Mouse (Mus musculus): ENCODE measurements around the gene Atf1.
"Not testable (repeated sequence)": the region's sequence is repeated elsewhere in the genome, so short reads cannot be mapped to it uniquely, and the experiment has no call there.

Gene Atf1

DNA sequence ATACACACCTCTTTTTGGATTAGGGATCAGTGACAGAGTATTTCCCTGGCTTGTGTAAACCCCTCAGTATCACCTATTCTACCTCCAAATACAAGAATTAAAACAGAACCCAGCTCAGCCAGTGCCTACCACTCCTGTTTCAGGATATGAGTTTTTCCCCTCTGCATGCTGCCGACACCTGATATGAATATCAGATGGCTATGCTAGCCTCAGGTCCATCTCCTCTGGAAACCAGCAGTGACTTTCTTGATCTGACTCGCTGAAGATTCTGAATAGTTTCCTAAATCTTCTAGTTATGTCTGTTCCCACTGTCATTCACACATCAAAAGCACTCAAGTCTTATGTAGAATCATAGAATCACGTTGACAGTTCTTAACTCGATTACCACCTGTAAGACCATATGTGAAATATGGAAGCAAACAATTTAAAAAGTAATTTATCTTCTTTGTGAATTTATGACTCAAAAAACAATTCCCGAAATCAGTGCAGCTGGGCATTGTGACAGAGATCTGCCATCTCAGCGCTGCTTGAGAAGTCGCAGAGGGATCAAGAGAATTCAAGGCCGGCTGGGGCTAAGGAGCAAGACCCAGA is 75.9 kb downstream of the Atf1 start:
- in situ Hi-C loops (cut with MboI, MseI), result no loop called here

DNA sequence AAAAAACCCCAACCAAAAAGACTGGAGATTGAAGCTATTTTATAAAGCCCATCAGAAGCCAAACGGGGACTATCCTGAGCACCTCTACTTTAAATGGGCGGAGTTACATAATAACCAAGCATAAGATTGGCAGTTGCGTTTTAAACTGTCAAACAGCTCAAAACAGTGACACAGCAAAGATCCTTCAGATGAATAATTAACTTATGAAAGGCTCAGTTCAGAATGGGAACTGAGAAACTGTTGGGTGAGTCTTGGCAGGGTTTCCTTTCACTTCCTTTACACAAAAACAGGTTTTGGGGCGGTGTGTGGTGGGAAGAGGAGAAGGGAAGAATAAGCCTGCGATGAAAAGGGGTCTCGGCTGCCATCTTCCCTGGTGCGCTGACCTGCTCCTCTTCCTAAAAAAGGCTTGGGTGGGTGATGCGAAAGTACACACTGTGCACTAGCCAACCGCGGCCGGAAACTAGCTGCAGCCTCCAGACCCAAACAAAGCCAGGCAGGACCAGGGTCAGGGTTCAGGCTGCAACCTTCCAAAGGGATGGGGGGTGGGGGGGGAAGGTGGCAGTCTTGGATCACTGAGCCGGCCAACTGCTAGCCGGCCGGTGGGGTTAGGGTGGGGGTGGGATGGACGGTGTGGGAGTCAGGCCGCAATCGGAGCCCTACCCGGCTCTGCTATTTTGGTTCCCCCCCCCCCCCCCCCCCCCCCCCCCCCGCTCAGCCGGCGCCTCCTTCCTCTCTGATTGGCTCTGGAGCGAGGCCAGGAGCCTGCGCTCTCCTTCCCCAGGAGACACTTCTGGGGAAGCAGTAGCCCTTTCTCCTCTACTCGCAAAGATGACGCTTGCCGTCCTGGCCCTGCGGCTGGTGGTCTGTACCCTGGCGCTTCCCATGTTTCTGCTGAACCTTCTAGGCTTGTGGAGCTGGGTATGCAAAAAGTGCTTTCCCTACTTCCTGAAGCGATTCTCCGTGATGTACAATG is 76.7 kb downstream of the Atf1 start, which contains the start of gene Mettl7a1:
Gene Mettl7a1, plus strand, starts transcription at position 122 of the 973 bp plus-strand sequence.
- in situ Hi-C loops (cut with MboI, MseI), result no loop called here

DNA sequence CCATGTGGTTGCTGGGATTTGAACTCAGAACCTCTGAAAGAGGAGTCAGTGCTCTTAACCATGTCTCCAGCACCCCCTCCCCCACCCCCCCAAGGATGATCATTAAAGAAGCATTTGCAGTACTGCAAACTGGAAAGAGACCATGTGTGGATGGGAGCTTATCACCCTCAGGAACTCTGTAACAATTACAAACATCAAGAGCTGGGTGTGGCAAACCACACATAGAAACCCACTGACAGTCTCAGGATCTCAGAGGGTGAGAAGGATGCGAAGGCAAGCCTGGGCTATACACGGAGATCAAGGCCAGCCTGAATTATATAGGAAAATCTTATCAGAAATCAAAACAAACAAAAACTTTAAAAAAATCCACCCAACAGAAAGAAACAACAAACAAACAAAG is 78.6 kb downstream of the Atf1 start:
- in situ Hi-C loops (cut with MboI, MseI), result no loop called here

DNA sequence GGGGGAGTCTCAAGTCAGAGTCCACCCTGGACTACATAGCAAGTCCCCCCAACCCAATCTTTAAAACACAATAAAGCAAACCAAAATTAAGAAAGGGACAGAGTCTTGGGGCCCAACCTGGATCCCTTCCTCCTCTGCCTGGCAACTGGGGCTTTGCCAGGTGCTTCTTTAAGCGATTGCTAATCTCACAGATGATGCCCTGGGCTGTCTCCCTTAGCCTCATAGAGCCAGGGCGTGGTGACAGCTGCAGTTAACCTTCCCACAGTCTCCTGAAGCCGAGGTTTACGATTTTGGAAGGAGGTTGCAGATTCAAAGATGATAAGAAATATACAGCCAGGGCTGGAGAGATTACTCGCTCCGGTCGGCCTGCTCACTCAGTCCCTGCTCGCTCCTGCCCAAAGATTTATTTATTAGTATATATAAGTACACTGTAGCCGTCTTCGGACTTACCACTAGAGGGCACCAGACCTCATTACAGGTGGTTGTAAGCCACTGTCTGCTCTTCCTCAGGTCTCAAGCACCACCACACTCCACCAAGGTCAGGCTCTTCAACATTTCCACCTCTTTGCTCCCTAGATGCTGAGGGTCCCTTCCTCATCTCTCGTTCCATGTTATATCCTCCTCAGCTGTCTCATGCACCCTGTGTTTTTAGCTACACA is 79.9 kb downstream of the Atf1 start:
- in situ Hi-C loops (cut with MboI, MseI), result not testable (repeated sequence)

All from regulatory T cell (primary cell).